Mouse (Mus musculus) CD4-positive, CD25-positive, alpha-beta regulatory T cell, adult 2 months (primary cell): ENCODE measurements at regions not wholly inside any gene's neighbourhood (a gene's known extent, or its start where the extent isn't known, plus 50 kb on each side); places are given as distances from the start of the nearest gene placed in this dataset.
A peak's percentile ranks its signal among the peaks of the same experiment; 100 is the strongest.

ENCODE experiments used
- DNase-seq: peaks from one replicate; pipeline ENCODE4 v3.0.0-alpha.2; 2012; ENCODE audit warnings: low read depth, low spot score

- DNase-seq = no peak
These were observed 152.8 kb upstream of the Usp24 start for GRCm38 (mm10) chr4:106163220-106163619.

GRCm38 (mm10) chr4:106167716-106168115, 148.3 kb upstream of the Usp24 start:
- DNase-seq = no peak

- DNase-seq = no peak
These were observed 147.3 kb upstream of the Usp24 start for GRCm38 (mm10) chr4:106168741-106169140.

GRCm38 (mm10) chr4:106169466-106169865, 146.5 kb upstream of the Usp24 start:
- DNase-seq = no peak

- DNase-seq = no peak
These were observed 145.3 kb upstream of the Usp24 start for GRCm38 (mm10) chr4:106170731-106171130.

- no peak for DNase-seq
These were observed 140.7 kb upstream of the Usp24 start for GRCm38 (mm10) chr4:106175352-106175751.

GRCm38 (mm10) chr4:106185745-106186501, 130.1 kb upstream of the Usp24 start:
- DNase-seq = no peak

GRCm38 (mm10) chr4:106186684-106187083, 129.3 kb upstream of the Usp24 start:
- no peak for DNase-seq

GRCm38 (mm10) chr4:106190248-106190647, 125.8 kb upstream of the Usp24 start:
- no peak for DNase-seq

- no peak for DNase-seq
These were observed 124.7 kb upstream of the Usp24 start for GRCm38 (mm10) chr4:106191331-106191730.

- no peak for DNase-seq
These were observed 124.2 kb upstream of the Usp24 start for GRCm38 (mm10) chr4:106191843-106192242.

- no peak for DNase-seq
These were observed 122.6 kb upstream of the Usp24 start for GRCm38 (mm10) chr4:106193204-106193945.

GRCm38 (mm10) chr4:106195497-106196166, 120.4 kb upstream of the Usp24 start:
- DNase-seq = no peak

- no peak for DNase-seq
These were observed 116.2 kb upstream of the Usp24 start for GRCm38 (mm10) chr4:106199833-106200232.

- no peak for DNase-seq
These were observed 115.8 kb upstream of the Usp24 start for GRCm38 (mm10) chr4:106200241-106200640.

- no peak for DNase-seq
These were observed 113.5 kb upstream of the Usp24 start for GRCm38 (mm10) chr4:106202554-106202953.

GRCm38 (mm10) chr4:106205200-106205599, 110.8 kb upstream of the Usp24 start:
- DNase-seq = no peak

- DNase-seq = no peak
These were observed 110.0 kb upstream of the Usp24 start for GRCm38 (mm10) chr4:106206023-106206422.

- DNase-seq = peak; percentile 19
These were observed 106.5 kb upstream of the Usp24 start for GRCm38 (mm10) chr4:106209465-106209864.

GRCm38 (mm10) chr4:106209975-106210374, 106.0 kb upstream of the Usp24 start:
- peak; percentile 52 for DNase-seq

- no peak for DNase-seq
These were observed 101.8 kb upstream of the Usp24 start for GRCm38 (mm10) chr4:106214170-106214569.

- DNase-seq = no peak
These were observed 95.4 kb upstream of the Usp24 start for GRCm38 (mm10) chr4:106220621-106221020.
